Mouse (Mus musculus) cerebellum, adult 2 months (tissue): ENCODE results near the gene Gm17268.

ENCODE experiments used
- CTCF ChIP-seq: fragments of 200-500 bp; IDR thresholded peaks from 2 replicates; pipeline ENCODE4 v1.5.1; 2011; ENCODE audit warnings: low read depth, mild to moderate bottlenecking, control low read depth, low read length, moderate library complexity, borderline replicate concordance; ENCODE audit not compliant: insufficient read depth
- POLR2A ChIP-seq: fragments of 200-500 bp; IDR thresholded peaks from 2 replicates; pipeline ENCODE4 v1.6.1; 2011; ENCODE audit warnings: low read length, control low read depth, borderline replicate concordance; ENCODE audit not compliant: insufficient read depth

DNA sequence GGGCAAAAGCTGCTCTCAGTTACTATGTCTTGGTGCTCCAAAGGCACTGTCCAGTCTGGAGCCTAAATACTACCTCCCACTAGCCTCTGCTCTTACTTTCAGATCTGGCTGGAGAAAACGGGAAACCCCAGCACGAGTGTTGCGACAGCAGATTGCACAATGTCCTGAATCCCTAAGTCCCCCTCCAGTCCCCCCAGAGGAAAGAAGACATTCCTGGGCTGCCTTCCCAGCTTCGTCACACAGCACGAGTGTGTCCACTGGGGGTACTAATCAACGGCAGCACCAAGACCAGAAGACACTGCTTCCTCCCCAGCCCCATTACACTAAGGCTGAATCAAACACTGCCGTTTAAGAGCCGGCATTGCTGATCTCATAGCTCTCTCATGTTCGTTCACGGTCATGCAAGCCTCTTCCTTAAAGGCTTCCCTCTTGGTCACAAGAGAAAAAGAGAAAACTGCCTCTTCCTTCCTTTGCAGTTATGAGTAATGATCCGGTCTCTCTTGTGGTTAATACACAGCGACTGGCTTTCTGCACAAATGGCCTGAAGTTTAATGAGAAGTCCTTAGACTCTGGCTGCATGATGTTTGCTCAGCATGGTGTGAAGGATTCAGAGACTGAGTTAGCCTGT lies 31.5 kb downstream of the Gm17268 start:
- TF ChIP-seq CTCF, result no peak
- no peak for TF ChIP-seq POLR2A
